Mouse (Mus musculus) cerebellum, adult 2 months (tissue): ENCODE data around the gene Fam57b.

Source experiments
- CTCF ChIP-seq: fragments of 200-500 bp; IDR thresholded peaks from 2 replicates; pipeline ENCODE4 v1.5.1; 2011; ENCODE audit warnings: low read depth, mild to moderate bottlenecking, control low read depth, low read length, moderate library complexity, borderline replicate concordance; ENCODE audit not compliant: insufficient read depth
- POLR2A ChIP-seq: fragments of 200-500 bp; IDR thresholded peaks from 2 replicates; pipeline ENCODE4 v1.6.1; 2011; ENCODE audit warnings: low read length, control low read depth, borderline replicate concordance; ENCODE audit not compliant: insufficient read depth

GRCm38 (mm10) chr7:126791851-126792720 is 5.4 kb upstream of the Fam57b start, which contains the start of gene Ppp4c:
- TF ChIP-seq POLR2A (peak; percentile 66; the same call in 1 of the 2 replicates), CTCF (no peak)
